Mouse (Mus musculus): ENCODE data around the gene Cmbl.

Cmbl gene

GRCm38 (mm10) chr15:31627277-31628154, 62.3 kb downstream of the Cmbl start:
- DNase-seq (ENCODE audit: low spot score in 2 of 2): no peak

DNA sequence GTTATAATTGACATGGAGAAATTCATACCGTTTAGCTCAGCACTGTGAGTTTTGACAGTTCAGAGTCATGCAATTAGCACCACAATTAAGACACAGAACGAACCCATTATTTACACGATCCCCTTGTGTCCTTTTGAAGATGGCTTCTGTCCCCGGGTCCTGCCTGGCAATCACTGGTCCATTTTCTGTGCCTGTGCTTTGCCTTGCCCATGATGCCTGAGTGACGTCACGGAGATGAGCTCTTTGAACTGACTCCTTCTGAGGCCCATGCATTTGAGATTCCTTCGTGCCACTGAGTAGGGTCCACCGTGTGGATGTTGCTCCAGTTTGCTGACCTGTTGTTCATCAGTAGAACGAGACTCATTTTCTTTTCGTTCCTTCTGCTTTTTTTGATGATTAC, 63.0 kb downstream of the Cmbl start:
- no peak for DNase-seq (ENCODE audit: low spot score in 2 of 2)

DNA sequence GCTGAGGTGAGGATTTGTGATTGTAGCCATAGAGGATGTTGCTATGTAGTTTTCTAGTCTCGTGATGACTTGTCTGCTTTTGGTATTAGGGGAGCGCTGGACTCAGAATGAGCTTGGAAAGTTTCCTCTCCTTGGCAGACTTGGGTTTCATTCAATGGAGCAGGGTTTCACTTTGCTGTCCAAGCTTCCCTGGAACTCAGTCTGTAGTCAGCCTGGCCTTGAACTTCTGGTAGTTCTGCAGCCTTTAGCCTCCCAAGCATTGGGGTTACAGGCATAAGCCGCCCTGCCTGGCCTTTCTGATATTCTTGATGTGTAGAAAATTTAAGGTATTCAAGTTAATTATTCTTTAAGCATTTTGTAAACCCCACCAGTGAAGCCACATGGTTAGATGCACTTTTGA, 64.4 kb downstream of the Cmbl start:
- no peak for DNase-seq (ENCODE audit: low spot score in 2 of 2)

GRCm38 (mm10) chr15:31631396-31631858, 66.2 kb downstream of the Cmbl start:
- DNase-seq (ENCODE audit: low spot score in 2 of 2): no peak

- no peak for DNase-seq (ENCODE audit: low spot score in 2 of 2)
Measured at GRCm38 (mm10) chr15:31632478-31632877, 67.3 kb downstream of the Cmbl start.

DNA sequence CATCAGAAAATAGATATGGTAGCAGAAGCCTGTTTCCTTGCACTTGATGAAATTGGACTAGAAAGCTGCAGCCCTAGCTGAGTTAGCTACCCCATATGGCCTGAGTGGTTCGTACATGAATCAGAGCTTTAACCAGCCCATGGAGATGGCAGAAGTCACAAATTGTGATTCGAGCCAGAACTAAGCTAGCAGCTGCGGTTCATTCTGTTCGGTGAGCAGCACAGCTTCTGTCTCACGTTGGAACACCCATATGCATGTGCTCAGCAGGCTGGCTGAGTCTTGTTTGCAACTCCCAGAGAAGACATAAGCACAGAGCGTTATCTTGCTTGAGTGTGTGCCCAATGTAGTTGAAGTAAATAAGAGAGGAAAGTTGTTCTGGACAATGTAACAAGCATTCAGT, 69.4 kb downstream of the Cmbl start:
- peak; percentile 41 to 59 for DNase-seq (ENCODE audit: low spot score in 2 of 2)

DNA sequence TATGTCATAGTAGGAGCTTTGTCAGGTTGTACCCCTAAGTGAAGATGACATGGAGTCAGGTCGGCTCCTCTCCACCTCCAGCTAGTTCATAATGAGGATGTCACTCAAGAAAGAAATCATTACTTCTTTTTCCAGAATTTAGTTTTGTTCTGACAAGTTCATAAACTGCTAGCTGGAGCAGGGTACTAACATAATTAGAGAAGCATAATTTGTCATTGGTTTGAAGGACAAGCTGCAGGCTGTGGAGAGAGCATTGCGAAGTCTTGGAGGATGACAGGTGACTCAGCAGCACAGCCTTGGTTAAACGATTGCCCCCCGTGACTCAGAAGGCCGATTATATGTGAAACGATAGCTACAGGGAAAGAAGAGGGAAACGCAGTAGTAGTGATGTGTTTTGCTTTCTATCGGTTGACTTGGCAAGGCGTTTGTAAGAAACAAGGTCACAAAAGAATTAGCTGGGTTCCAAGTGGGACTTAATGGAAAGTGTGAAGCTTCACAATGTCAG, 71.0 kb downstream of the Cmbl start:
- no peak for DNase-seq (ENCODE audit: low spot score in 2 of 2)
